ENCODE assay signal across 8 mouse cellular contexts in genomic region chr6:34511410-34511809, GRCm38 (mm10). TPM values are rescaled to one million over a fixed set of nuclear protein-coding genes. Genes with fewer than 3 reads are reported as not detected.
DNase-seq lines count a peak whose midpoint lies in the region; ATAC-seq and TF ChIP-seq lines count a peak whose summit lies in the region.

No protein-coding gene starts in this region.

- no peak overlapping the region for H3K9ac ChIP-seq in forebrain, embryonic 14.5 days (ENCODE audit: low read length)
- no peak overlapping the region for H3K9ac ChIP-seq in liver, embryonic 11.5 days (ENCODE audit: low read depth, low read length)

- 48% methylated on average over 2 of the region's 2 CpGs for WGBS in forebrain, embryonic 14.5 days
- WGBS in liver, embryonic 11.5 days: 37% methylated on average over 2 of the region's 2 CpGs

- TF ChIP-seq CTCF in Patski (IDR thresholded peaks at IDR 0.05): peak; percentile 81

- no peaks in the 10 kb centered on the region for H3K36me3 ChIP-seq in forebrain, embryonic 14.5 days (ENCODE audit: control insufficient read depth, insufficient read depth, low read length)
- H3K36me3 ChIP-seq in liver, embryonic 11.5 days (ENCODE audit: control insufficient read depth, insufficient read depth, low read length): no peaks in the 10 kb centered on the region

- no peak overlapping the region for H3K27ac ChIP-seq in forebrain, embryonic 14.5 days (ENCODE audit: low read depth, low read length)
- no peak overlapping the region for H3K27ac ChIP-seq in liver, embryonic 11.5 days (ENCODE audit: low read depth, low read length)

- H3K4me3 ChIP-seq in forebrain, embryonic 14.5 days (ENCODE audit: low read depth, low read length): no peak overlapping the region
- H3K4me3 ChIP-seq in liver, embryonic 11.5 days (ENCODE audit: low read depth, low read length): no peak overlapping the region

- peak; percentile 48 for DNase-seq in kidney, adult 9 months
- DNase-seq in kidney, postnatal 10 days: no peak
- DNase-seq in Patski (ENCODE audit: low read depth, low spot score): peak; percentile 46
- DNase-seq in forebrain, embryonic 14.5 days (ENCODE audit: low spot score): peak; percentile 80
- DNase-seq in liver, embryonic 11.5 days (ENCODE audit: low spot score): no peak
- DNase-seq in retina, postnatal 7 days (ENCODE audit: low read depth, low spot score): peak; percentile 45
- no peak for DNase-seq in spleen, postnatal 4 days (ENCODE audit: low spot score in 2 of 2)
- no peak for DNase-seq in thymus, postnatal 4 days

- no peaks in the 10 kb centered on the region for H3K9me3 ChIP-seq in forebrain, embryonic 14.5 days (replicated peaks; ENCODE audit: control insufficient read depth, low read length)
- H3K9me3 ChIP-seq in liver, embryonic 11.5 days (ENCODE audit: control insufficient read depth, low read length): no peaks in the 10 kb centered on the region

- H3K4me2 ChIP-seq in forebrain, embryonic 14.5 days (ENCODE audit: low read length): no peak overlapping the region
- H3K4me2 ChIP-seq in liver, embryonic 11.5 days: no peak overlapping the region

- H3K4me1 ChIP-seq in forebrain, embryonic 14.5 days (ENCODE audit: control insufficient read depth, insufficient read depth, low read length): no peaks in the 10 kb centered on the region
- peaks cover 27% of the 10 kb centered on the region for H3K4me1 ChIP-seq in liver, embryonic 11.5 days (replicated peaks; ENCODE audit: control insufficient read depth, insufficient read depth, low read length)

- no peaks in the 10 kb centered on the region for H3K27me3 ChIP-seq in Patski
- H3K27me3 ChIP-seq in forebrain, embryonic 14.5 days (replicated peaks; ENCODE audit: control insufficient read depth, insufficient read depth, low read length): no peaks in the 10 kb centered on the region
- H3K27me3 ChIP-seq in liver, embryonic 11.5 days (replicated peaks; ENCODE audit: control insufficient read depth, insufficient read depth, low read length): no peaks in the 10 kb centered on the region

- ATAC-seq in Patski: peak; percentile 84
- ATAC-seq in forebrain, embryonic 14.5 days: peak; percentile 87
- peak; percentile 73 for ATAC-seq in liver, embryonic 11.5 days (replicated peaks; ENCODE audit: low FRiP score)

- CTCF ChIA-PET in Patski (lab: Charles Lee): interaction anchor here (0.7 to 2.1 kb wide), 20 partner anchors 8 to 417 kb away, joined by 3 to 14 read pairs (median 4); no protein-coding TSS in a partner anchor

- in situ Hi-C loops in Patski (cut with MboI; ENCODE audit: low pct_unique_long_range_greater_than_20kb): loop anchor here (5.0 kb wide), 3 partner anchors 246 to 411 kb away; partner anchors contain the start of genes Cyren and Stra8

- POLR2A ChIA-PET in Patski (lab: Charles Lee): no interaction called here

RNA-seq across cellular contexts. Expression of gene Bpgm, which starts 35.4 kb away (rescaled TPM):
- polyA plus RNA-seq in Patski (2021): 30.7 TPM
- polyA plus RNA-seq in forebrain, embryonic 14.5 days (2014; fragmentation: Nextera tagmentation; extraction: Ambion mirVana): 66.1 and 84.3 TPM in 2 replicates
- polyA plus RNA-seq in liver, embryonic 11.5 days (2014; fragmentation: Nextera tagmentation; extraction: Ambion mirVana): 38.1 and 43.4 TPM in 2 replicates

Comparison
In these comparisons a context has a peak if more than half of its experiments do, and no peak if none do; other contexts are left out.
1. DNase-seq: peak in kidney, adult 9 months (single experiment), Patski (single experiment), forebrain, embryonic 14.5 days (single experiment) and retina, postnatal 7 days (single experiment); none in kidney, postnatal 10 days (single experiment), liver, embryonic 11.5 days (single experiment), spleen, postnatal 4 days (0 of 2) and thymus, postnatal 4 days (single experiment).
2. Peak in every context shown above with its lines, with median percentiles within 50 percentile points of each other: ATAC-seq.